Mouse (Mus musculus): ENCODE results near the gene Chchd3. TPM values are rescaled to one million over a fixed set of nuclear protein-coding genes. Genes with fewer than 3 reads are reported as not detected.
A peak's percentile ranks its signal among the peaks of the same experiment; 100 is the strongest.

The Chchd3 gene
- polyA plus RNA-seq, 1 experiment from 2014 or later: 115 TPM

DNA sequence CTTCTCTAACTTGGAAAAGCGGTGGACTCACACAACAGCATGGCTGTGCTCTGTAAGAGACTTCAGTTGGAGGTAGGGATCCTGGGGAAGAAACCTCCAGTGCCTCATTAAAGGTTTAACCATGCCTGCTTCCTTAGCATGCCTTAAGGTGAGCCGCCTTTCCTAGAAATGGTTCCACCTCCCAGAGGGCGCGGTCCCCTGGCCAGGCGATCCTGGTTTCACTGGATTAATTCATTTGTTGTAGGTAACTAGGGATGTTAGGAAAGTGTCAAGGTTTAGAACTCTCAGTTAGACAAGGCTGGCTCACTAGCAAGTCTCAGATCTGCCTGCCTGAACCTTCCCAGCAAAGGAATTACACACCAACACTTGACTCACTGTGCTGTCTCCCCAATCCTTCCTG, 273.9 kb downstream of the Chchd3 start:
- 96% methylated on average over 5 of the region's 5 CpGs for WGBS
- no peak for ATAC-seq (ENCODE audit: low FRiP score, low read depth)

DNA sequence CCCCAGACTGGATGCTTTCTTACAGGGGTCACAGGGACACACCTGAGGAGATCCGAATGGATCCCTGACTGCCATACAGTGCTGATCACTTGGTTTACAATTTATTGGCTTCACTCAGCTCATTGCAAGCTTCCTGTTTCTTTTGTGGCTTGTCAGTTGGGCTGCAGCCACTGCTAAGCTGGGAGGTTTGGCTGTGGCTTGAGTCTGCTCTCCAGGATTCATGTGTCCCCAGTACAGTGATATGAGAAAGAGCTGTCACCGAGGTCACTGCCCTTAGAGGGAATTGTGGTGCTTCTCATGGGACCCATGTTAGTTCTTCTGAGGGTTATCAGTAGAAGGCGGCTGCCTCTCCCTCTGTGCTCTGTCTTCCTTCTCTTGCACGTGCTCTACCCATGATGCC, 277.0 kb downstream of the Chchd3 start:
- Histone ChIP-seq H3K9me3 (no peaks in the 10 kb centered on the region), H3K4me3 (no peak overlapping the region), H3K27ac (no peak overlapping the region), H3K27me3 (replicated peaks) (no peaks in the 10 kb centered on the region), H3K4me2 (replicated peaks) (no peak overlapping the region), H3K36me3 (no peaks in the 10 kb centered on the region), H3K9ac (no peak overlapping the region), H3K4me1 (peaks cover 6% of the 10 kb centered on the region; the same call in 1 of the 2 replicates)
- 88% methylated on average over 4 of the region's 4 CpGs for WGBS
- ATAC-seq (ENCODE audit: low FRiP score, low read depth): no peak

More for the DNA sequence above, 273.9 kb downstream of the Chchd3 start:
- Histone ChIP-seq H3K9me3 (no peaks in the 10 kb centered on the region), H3K36me3 (peaks cover 2% of the 10 kb centered on the region; the same call in 1 of the 2 replicates), H3K4me2 (replicated peaks) (no peak overlapping the region), H3K27me3 (replicated peaks) (no peaks in the 10 kb centered on the region), H3K27ac (no peak overlapping the region), H3K4me3 (no peak overlapping the region), H3K9ac (no peak overlapping the region), H3K4me1 (no peaks in the 10 kb centered on the region)

DNA sequence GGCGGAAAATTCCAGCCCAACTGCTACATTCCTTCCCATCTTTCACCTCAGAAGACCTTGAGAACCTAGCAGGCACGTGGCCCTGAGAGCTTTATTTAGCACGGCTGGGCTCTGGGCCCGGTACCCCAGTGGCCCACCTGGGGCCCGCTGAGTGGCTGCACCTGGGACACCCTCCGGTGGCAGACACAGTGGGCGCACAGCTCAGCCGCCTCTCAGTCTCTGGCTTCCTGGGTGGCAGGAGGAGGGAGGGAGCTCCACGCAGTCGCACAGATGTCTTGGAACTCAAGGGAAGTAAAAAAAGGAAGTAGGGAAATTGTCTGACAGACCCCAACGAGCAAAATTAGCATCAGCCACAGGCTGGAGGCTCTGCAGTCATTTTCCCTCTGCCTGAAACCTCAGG, 279.5 kb downstream of the Chchd3 start:
- 30% methylated on average over 11 of the region's 11 CpGs for WGBS

DNA sequence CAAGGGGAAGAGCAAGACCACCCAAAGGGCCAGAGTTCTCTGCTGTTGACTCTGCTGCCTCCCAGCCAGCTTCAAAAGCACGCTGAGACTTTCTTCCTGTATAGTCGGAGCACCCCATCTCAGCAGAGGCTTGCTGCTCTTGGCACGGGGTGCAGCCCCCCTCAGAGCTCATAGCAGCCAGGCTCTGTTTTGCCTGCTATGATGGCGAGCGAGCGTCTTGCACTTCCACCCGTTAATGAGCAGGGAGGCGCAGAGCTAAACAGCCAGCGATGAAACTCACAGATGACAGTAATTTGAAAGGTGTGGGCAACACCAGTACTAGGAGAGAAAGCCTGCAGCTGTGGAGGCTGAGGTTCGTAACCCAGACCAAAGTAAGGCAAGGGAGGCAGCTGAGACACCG, 283.7 kb downstream of the Chchd3 start:
- Histone ChIP-seq H3K4me2 (replicated peaks) (no peak overlapping the region), H3K4me1 (peaks cover 6% of the 10 kb centered on the region; the same call in 1 of the 2 replicates), H3K9ac (no peak overlapping the region), H3K4me3 (no peak overlapping the region), H3K27ac (no peak overlapping the region), H3K27me3 (replicated peaks) (no peaks in the 10 kb centered on the region), H3K36me3 (no peaks in the 10 kb centered on the region), H3K9me3 (no peaks in the 10 kb centered on the region)
- ATAC-seq (ENCODE audit: low FRiP score, low read depth): no peak
- WGBS: 69% methylated on average over 11 of the region's 11 CpGs

More for the DNA sequence above, 279.5 kb downstream of the Chchd3 start:
- Histone ChIP-seq H3K36me3 (no peaks in the 10 kb centered on the region), H3K9ac (no peak overlapping the region), H3K9me3 (no peaks in the 10 kb centered on the region), H3K27ac (no peak overlapping the region), H3K4me2 (replicated peaks) (no peak overlapping the region), H3K4me3 (no peak overlapping the region), H3K27me3 (replicated peaks) (no peaks in the 10 kb centered on the region), H3K4me1 (peaks cover 6% of the 10 kb centered on the region; the same call in 1 of the 2 replicates)
- no peak for ATAC-seq (ENCODE audit: low FRiP score, low read depth)

DNA sequence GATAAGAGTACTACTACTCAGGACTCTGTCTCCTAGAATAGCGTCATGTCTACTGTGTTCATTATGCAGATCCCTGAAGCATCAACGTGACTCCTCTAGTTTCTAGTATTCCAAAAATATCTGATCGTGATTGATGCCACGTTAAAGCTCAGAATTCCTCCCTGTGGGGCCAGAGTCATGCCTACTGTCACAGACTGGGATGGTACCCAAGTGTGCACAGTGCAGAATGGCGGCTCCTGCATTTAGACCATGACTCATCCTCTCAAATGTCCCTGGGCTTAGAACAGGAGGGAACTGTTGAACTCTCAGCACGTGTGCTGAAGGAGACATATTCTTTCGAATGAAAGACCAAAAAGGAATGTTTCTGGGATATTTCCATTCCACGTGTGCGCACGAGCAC, 305.5 kb downstream of the Chchd3 start:
- H3K27me3 ChIP-seq (replicated peaks): no peaks in the 10 kb centered on the region
- no peaks in the 10 kb centered on the region for H3K36me3 ChIP-seq
- no peak overlapping the region for H3K9ac ChIP-seq
- H3K4me1 ChIP-seq: no peaks in the 10 kb centered on the region
- ATAC-seq (ENCODE audit: low FRiP score, low read depth): no peak
- H3K4me3 ChIP-seq: no peak overlapping the region
- no peaks in the 10 kb centered on the region for H3K9me3 ChIP-seq
- H3K4me2 ChIP-seq (replicated peaks): no peak overlapping the region
- 91% methylated on average over 10 of the region's 10 CpGs for WGBS
- H3K27ac ChIP-seq: no peak overlapping the region

DNA sequence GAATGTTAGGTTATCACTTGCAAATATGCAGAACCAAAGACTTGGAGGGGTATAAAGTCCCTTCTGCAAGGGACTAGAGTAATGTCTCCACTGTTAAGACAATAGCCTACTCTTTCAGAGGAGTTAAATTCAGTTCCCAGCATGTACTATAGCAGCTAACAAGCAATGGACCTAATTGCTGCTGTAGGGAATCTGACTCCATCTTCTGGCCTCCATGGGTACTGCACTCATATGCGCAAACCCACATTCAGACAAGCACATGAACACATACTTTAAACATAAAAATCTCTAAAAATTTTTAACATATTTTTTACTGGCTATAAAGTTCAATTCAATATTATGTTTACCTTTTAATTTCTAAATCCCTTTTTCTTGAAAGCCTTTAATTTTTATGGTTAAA, 310.2 kb downstream of the Chchd3 start:
- WGBS: 93% methylated on average over 1 of the region's 1 CpGs
- H3K36me3 ChIP-seq: no peaks in the 10 kb centered on the region
- H3K27ac ChIP-seq: no peak overlapping the region
- no peak overlapping the region for H3K4me3 ChIP-seq
- no peaks in the 10 kb centered on the region for H3K9me3 ChIP-seq
- H3K27me3 ChIP-seq (replicated peaks): no peaks in the 10 kb centered on the region
- H3K9ac ChIP-seq: no peak overlapping the region
- peaks cover 7% of the 10 kb centered on the region; the same call in 1 of the 2 replicates for H3K4me1 ChIP-seq
- ATAC-seq (ENCODE audit: low FRiP score, low read depth): no peak
- no peak overlapping the region for H3K4me2 ChIP-seq (replicated peaks)

DNA sequence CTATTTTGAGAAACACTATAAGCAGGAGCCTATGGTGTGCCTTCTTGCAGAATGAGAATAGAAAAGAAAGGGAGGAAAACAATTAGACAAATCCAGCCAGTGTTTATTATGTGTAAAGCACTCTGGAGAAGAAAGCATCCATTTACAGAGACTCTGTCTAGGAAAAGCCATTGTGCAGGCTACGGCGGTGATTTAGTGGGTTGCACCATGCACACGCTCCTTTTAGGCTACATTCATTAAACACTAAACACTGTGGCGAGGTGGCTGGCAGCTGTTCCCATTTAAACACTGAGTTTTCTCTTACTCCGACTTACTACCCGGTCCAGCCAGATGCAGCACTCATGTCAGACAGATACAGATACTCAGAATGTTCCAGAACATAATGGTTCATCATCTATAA, 311.3 kb downstream of the Chchd3 start:
- 35% methylated on average over 6 of the region's 6 CpGs for WGBS
- Histone ChIP-seq H3K9me3 (no peaks in the 10 kb centered on the region), H3K4me3 (no peak overlapping the region), H3K9ac (no peak overlapping the region), H3K4me2 (replicated peaks) (no peak overlapping the region), H3K4me1 (peaks cover 7% of the 10 kb centered on the region; the same call in 1 of the 2 replicates), H3K27ac (no peak overlapping the region), H3K36me3 (no peaks in the 10 kb centered on the region), H3K27me3 (replicated peaks) (no peaks in the 10 kb centered on the region)
- peak; percentile 72; the same call in 1 of the 2 replicates for ATAC-seq (ENCODE audit: low FRiP score, low read depth)

DNA sequence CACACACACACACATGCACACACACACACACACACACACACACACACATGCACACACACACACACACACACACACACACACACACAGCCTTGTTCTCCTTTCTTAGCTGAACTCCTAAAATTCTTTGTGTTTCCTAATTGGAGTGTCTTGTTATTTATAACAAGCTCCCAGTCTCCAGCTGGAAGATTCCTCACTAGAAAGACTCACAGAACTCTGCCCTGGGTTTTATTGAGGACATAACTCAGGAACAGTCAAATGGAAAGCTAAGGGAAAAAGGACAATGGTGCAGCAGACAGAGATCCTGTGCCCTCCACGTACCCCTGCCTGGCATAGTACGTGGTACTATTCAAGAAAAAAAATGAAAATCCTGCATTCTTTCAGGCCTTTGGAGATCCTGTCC, 312.7 kb downstream of the Chchd3 start:
- Histone ChIP-seq H3K4me1 (peaks cover 7% of the 10 kb centered on the region; the same call in 1 of the 2 replicates), H3K4me3 (no peak overlapping the region), H3K9me3 (no peaks in the 10 kb centered on the region), H3K9ac (no peak overlapping the region), H3K4me2 (replicated peaks) (no peak overlapping the region), H3K27me3 (replicated peaks) (no peaks in the 10 kb centered on the region), H3K27ac (no peak overlapping the region), H3K36me3 (no peaks in the 10 kb centered on the region)
- WGBS: 23% methylated on average over 2 of the region's 2 CpGs
- no peak for ATAC-seq (ENCODE audit: low FRiP score, low read depth)

Other genes with a start within 250 kb of the Chchd3 start
- gene Exoc4, start 188.8 kb upstream of the Chchd3 start, polyA plus RNA-seq (2016; fragmentation: Nextera tagmentation; extraction: Ambion mirVana): 38.3 and 41.1 TPM in 2 replicates

Data from neural tube, embryonic 12.5 days (tissue).